Mouse (Mus musculus) macrophage (primary cell): ENCODE measurements around the gene Klhl29. TPM values are rescaled to one million over a fixed set of nuclear protein-coding genes. Genes with fewer than 3 reads are reported as not detected.

ENCODE experiments used
- H3K27ac ChIP-seq: fragments of 350-480 bp; formaldehyde crosslinking; 2 replicates; pipeline ENCODE4 v1.9.0; 2021
- H3K36me3 ChIP-seq: fragments of 350-480 bp; formaldehyde crosslinking; 2 replicates; pipeline ENCODE4 v1.9.0; 2021; ENCODE audit errors: inconsistent target
- H3K4me3 ChIP-seq: fragments of 350-480 bp; formaldehyde crosslinking; 2 replicates; pipeline ENCODE4 v1.9.0; 2021; ENCODE audit errors: inconsistent target
- H3K79me2 ChIP-seq: fragments of 350-480 bp; formaldehyde crosslinking; 2 replicates; pipeline ENCODE4 v1.9.0; 2021; ENCODE audit errors: inconsistent target
- WGBS: methylation state at CpG from one replicate; pipeline ENCODE4 v1.1.7; 2026; ENCODE audit warnings: inconsistent platforms; ENCODE audit not compliant: missing documents; 5-methylcytosine and 5-hydroxymethylcytosine counted together
- polyA plus RNA-seq: library from polyadenylated mRNA; stranded (reverse); fragments of 250-400 nt; gene quantifications from 3 replicates; pipeline ENCODE4 v1.2.4, GENCODE M21; 2018; ENCODE audit warnings: inconsistent platforms

Klhl29 gene
- polyA plus RNA-seq, 1 experiment from 2014 or later = not detected

DNA sequence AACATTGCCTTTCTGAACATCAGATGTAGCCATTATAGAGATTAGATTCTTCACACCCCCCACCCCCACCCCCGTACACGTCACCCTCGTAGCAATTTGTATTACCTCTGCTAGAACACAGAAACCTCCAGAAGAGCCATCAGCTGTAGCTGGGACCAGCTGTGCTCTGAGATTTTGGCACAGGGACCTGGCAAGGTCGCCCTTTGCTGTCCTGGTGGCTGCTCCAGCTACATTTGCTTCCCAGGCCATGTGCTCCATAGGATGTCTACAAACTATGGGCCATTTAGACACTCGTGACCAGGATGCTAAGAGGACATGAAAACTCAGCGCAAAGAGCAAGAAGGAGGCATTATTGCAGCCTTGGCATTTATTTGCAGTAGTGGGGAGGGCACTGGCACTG is 39.2 kb downstream of the Klhl29 start:
- WGBS = 89% methylated on average over 6 of the region's 6 CpGs
- Histone ChIP-seq H3K36me3 (no peaks in the 10 kb centered on the region), H3K79me2 (no peaks in the 10 kb centered on the region), H3K4me3 (no peak overlapping the region), H3K27ac (no peak overlapping the region)

DNA sequence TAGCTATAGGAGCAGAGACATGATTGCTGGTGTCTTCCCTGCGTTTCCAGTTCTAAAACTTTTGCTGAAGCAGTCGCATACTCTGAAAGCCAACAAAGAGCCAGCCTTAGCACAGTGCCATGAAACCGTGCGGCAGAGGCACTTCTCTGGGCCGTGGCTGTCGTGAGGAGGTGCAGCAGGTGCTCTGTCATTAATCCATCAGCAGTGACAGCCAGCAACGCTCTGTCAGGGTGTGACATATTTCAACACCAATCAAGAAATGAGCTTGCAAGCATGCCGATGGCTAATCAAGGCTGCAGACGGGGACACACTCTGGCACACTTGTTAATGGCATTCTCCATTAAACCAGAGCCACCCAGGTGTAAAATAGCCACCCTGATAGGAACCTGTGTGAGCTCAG is 40.5 kb downstream of the Klhl29 start:
- Histone ChIP-seq H3K4me3 (no peak overlapping the region), H3K27ac (no peak overlapping the region)
- WGBS = 73% methylated on average over 9 of the region's 9 CpGs

DNA sequence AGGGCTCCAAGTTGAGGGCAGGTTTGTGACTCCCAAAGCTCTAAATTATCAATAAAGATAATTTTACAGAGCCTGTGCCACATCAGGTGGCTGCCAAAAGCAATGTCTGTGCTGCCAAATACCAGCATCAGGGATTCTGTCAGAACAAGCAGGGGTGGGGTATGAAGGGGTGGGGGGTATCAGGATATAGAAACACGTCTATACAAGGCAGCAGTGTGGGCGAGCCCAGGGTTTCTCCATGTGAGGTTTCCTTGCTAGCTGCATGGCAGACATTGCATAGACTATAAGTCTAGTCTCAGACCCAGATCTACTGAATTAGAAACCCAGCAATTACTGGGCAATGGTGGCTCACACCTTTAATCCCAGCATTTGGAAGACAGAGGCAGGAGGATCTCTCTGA is 41.3 kb downstream of the Klhl29 start:
- Histone ChIP-seq H3K4me3 (no peak overlapping the region), H3K27ac (no peak overlapping the region), H3K36me3 (no peaks in the 10 kb centered on the region), H3K79me2 (no peaks in the 10 kb centered on the region)
- 89% methylated on average over 2 of the region's 2 CpGs for WGBS

More for the DNA sequence above, 40.5 kb downstream of the Klhl29 start:
- H3K79me2 ChIP-seq = no peaks in the 10 kb centered on the region
- H3K36me3 ChIP-seq = no peaks in the 10 kb centered on the region

DNA sequence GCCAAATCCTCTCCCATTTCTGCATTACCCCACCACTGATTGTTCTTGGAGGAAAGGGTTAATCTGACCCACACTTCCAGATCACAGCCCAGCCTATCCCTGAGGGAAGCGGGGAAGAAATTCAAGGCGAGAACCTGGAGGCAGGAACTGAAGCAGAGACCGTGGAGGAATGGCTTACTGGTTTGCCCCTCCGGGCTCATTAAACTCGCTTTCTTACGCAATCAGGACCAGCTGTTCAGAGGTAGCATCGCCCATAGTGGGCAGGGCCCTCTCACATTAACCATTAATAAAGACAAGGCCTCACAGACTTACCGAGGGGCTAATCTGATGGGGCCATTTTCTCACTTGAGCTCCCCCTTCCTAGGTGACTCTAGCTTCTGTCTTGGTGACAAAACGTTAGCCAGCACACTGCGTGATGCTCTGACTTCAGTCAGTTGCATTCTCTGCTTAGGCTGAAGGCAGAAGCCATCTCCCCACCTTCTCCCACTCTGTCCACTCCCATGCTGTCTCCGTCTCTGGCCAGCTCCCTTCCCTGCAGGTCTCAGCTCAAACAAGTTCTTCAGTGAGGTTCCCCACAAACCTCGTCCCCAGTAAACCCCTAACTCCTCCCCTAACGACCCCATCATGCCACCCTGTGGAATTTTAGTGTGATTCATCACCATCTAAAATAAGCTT is 43.5 kb downstream of the Klhl29 start:
- no peaks in the 10 kb centered on the region for H3K36me3 ChIP-seq
- WGBS = 73% methylated on average over 13 of the region's 13 CpGs
- no peak overlapping the region for H3K4me3 ChIP-seq
- H3K79me2 ChIP-seq = no peaks in the 10 kb centered on the region
- H3K27ac ChIP-seq = no peak overlapping the region

DNA sequence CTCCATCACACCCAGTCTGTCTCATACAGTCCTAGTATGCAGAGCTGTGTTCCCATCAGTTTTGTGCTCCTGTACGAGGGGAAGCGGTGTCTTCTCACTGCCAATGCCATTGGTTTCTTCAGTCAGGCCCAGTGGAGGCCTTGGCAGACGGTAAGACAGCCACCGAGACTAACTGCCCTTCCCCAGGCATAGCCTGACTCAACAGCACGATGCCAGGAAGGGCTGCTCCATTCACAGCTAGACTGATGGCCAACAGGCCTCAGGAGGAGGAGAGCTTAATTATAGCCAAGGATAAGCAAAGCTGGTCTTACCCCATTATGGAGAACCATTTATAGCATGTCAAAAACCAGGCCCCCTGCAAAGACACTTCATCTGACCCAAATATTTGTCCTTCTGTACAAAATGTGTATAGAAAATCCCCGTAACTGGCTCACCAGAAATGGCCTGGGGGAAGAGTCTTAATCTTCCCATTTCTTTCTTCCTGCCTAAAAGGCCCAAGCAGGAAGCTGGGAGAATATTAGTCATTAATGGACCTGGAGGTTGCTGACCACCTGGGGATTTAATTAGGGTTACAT is 44.9 kb downstream of the Klhl29 start:
- Histone ChIP-seq H3K36me3 (no peaks in the 10 kb centered on the region), H3K27ac (no peak overlapping the region), H3K4me3 (no peak overlapping the region), H3K79me2 (no peaks in the 10 kb centered on the region)
- WGBS = 82% methylated on average over 6 of the region's 6 CpGs

DNA sequence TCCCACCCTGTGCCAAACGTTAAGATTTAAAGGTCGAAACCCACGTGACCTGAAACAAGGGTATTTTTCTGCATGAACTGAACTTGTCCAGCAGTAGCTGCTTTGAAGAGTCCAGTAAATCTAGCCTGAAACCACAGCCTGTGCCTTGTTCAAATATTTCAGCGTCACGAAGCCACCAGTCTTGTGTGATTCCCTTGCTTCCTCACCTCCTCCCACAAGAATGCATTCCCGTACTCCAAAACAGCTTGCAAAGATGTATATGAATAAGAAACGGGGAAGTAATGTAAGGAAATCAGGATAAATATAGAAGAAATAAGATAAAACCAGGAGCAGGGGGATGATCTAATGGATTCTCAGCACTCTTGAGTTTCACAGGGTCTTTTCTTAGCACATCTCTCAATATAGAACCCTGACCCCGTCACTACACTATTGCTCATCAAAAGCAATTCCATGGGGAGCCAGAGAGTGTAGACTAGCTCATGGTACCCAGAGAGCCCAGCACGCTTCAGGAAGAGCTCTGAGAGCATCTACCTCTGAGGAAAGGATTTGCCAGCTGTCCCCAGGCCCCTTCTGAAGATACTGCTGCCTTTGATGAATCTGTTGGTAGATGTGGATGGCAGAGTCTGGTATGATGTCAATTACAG is 52.9 kb downstream of the Klhl29 start:
- no peaks in the 10 kb centered on the region for H3K79me2 ChIP-seq
- H3K27ac ChIP-seq = no peak overlapping the region
- WGBS = 88% methylated on average over 9 of the region's 9 CpGs
- H3K4me3 ChIP-seq = no peak overlapping the region
- no peaks in the 10 kb centered on the region for H3K36me3 ChIP-seq

DNA sequence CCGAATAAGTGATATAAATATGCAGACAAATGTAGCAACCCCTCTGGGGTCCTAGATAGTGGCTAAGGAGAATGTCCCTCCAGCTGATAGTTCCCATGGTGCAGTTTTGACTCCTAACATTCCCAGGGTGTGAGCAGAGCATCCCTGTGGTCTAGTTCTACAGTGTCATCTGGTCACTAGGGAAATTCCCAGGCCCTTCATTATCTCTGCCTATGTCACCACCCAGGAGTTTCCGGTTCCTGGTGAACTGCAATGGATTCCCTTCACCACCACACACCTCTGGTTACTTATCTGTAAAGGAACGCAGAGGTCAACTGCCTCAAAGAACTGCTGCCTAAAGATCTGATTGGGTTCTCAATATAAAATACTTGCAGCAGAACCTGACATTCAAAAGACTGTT is 54.5 kb downstream of the Klhl29 start:
- Histone ChIP-seq H3K4me3 (no peak overlapping the region), H3K79me2 (no peaks in the 10 kb centered on the region), H3K27ac (no peak overlapping the region), H3K36me3 (no peaks in the 10 kb centered on the region)
- WGBS = 95% methylated on average over 3 of the region's 3 CpGs

DNA sequence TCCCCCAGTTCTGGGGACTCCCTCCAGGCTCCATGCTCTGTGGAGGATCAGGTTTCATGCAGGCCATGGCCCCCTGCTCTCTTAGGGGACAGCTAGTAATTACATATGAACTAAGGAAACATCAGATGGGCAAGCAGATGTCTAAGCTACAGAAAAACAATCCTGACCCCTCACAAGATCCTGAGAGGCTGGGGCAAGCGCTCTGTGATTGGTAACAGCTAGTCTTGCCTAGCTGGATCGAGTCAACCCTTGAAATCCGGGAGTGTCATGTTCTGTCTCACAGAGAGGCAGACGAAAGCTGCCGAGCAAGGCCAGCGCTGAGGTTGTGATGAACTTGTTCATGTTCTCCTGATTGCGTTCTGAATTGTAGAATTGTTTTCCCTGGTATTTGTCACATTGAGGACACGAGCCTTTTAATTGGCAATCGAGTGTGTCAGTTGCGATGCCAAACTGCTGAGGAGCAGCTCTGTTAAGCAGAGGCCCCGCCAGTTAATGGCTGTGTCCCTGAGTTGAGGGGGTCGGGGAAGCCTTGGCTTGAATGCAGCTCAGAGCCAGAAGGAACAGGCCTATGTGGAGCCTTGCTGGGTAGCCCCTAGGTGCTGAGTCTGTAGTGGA is 56.0 kb downstream of the Klhl29 start:
- 70% methylated on average over 12 of the region's 12 CpGs for WGBS
- no peaks in the 10 kb centered on the region for H3K36me3 ChIP-seq

DNA sequence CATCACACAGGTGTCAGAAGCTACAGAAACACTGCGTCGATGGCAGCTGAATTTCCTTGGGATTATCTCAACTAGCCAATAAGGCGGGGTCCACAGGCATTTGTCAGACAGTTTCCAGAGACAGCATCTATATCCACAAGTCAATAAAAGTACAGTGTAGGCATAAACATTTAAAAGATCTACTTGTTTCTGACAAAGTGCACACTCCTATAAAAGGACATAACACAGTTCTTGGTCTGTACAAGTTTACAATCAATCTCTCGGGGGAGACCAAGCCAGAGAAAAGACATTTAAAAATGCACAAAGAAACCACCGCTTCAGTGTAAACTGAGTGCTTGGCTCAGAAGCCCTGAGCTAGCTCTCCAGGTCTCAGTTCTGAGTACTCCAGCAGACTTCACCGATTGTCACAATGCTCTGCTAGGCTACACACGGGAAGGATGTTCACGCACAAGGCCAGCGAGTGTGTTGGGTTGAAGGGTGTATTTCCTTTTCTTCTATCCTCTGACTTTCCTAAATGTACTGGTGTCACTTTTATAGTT is 59.4 kb downstream of the Klhl29 start:
- Histone ChIP-seq H3K4me3 (no peak overlapping the region), H3K79me2 (no peaks in the 10 kb centered on the region), H3K36me3 (no peaks in the 10 kb centered on the region), H3K27ac (no peak overlapping the region)
- 93% methylated on average over 9 of the region's 9 CpGs for WGBS

More for the DNA sequence above, 56.0 kb downstream of the Klhl29 start:
- Histone ChIP-seq H3K79me2 (no peaks in the 10 kb centered on the region), H3K4me3 (no peak overlapping the region), H3K27ac (no peak overlapping the region)

DNA sequence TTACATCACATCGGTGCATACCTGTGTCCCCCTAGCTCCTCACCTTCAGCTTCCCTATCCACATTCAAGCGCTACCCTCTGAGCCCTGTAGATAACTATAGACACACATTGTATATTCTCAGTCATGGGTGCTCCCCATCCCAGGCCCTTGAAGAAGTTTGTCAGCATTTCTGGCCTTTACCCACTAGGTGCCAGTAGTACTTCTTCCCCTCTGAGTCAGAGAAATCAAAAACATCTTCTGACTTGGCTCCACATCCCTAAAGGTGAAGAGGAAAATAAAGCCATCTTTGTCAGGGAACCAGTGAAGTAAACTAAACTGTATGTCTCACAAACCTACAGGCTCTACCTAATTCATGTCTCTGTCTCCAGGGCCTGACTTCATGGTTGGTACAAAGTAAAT is 67.6 kb downstream of the Klhl29 start:
- WGBS = 72% methylated on average over 2 of the region's 2 CpGs

DNA sequence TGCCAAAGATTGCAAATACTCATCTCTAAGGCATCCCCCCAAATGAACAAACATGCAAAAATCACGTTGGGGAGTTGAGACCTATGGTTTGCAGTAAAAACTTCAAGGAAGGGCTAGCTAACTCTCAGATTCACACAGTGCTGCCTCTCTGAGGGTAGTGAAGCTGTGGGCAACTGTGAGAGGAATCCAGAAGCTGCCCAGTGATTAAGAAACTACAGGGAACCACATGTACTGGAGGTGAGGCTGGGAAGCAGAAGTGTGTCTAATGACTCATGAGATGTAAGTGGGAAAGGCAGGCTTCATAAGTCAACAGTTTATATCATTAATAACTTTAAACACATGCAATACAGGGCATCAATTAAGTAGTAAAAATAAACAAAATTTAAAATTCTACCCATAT is 70.0 kb downstream of the Klhl29 start:
- H3K79me2 ChIP-seq = no peaks in the 10 kb centered on the region
- WGBS = 53% methylated on average over 1 of the region's 1 CpGs
- H3K36me3 ChIP-seq = no peaks in the 10 kb centered on the region
- no peak overlapping the region for H3K4me3 ChIP-seq
- no peak overlapping the region for H3K27ac ChIP-seq

More for the DNA sequence above, 67.6 kb downstream of the Klhl29 start:
- Histone ChIP-seq H3K36me3 (no peaks in the 10 kb centered on the region), H3K79me2 (no peaks in the 10 kb centered on the region), H3K27ac (no peak overlapping the region), H3K4me3 (no peak overlapping the region)

DNA sequence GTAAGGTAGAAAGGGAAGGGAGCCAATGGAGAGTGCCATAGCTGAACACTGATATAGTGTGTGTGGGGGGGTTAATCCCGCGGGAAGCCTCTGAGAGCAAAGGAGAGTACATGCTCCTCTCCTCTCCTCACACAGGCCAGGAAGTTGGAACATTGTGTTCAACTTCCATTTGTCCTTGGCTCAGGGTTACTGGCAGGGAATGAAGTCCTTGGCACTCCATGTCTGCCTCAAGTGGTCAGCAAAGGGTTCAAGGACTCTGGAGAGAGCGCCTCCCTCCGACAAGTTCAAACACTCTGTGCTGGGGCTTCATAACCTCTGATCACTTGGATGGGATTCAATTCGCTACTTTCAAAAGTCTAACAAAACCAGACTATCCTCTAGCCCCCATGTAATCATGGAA is 71.6 kb downstream of the Klhl29 start:
- H3K27ac ChIP-seq = no peak overlapping the region
- no peaks in the 10 kb centered on the region for H3K36me3 ChIP-seq
- no peak overlapping the region for H3K4me3 ChIP-seq
- H3K79me2 ChIP-seq = no peaks in the 10 kb centered on the region
- WGBS = 76% methylated on average over 5 of the region's 5 CpGs

DNA sequence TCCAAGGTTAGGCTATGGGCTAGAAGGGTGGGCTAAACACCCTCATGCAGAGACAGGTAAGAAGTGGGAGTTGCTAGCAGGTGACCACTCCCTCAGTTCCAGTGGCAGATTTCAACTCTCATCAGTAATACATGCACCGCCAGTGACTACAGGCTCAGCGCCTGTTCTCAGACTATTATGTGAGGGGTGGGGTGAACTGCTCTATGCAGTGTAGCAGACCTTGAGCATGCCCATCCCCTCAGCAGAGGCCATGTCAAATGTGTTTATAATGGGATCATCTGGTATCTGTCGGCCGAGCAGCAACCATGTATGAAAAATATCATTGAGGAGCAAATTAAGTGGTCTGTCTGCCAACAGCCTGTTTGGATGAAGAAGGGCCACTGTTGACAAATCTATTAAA is 72.4 kb downstream of the Klhl29 start:
- Histone ChIP-seq H3K27ac (no peak overlapping the region), H3K4me3 (no peak overlapping the region), H3K79me2 (no peaks in the 10 kb centered on the region), H3K36me3 (no peaks in the 10 kb centered on the region)
- 100% methylated on average over 4 of the region's 4 CpGs for WGBS

DNA sequence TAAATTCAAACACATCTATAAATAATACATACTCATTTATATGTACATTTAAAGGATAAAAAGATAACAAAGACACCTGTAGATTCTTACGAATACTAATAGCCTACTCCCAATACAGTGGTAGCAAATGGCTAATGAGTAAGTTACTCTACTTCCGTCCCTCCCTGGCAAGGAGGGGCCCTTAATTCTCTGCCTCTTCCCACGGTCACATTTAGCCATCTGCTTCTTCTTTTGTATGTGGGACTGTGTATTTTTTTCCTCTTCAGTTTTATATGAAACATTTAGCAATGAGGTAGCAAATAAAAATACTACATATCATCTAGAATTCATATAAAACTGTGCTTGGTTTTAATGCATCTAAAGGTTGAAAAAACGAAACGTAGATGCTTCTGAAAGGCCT is 73.6 kb downstream of the Klhl29 start:
- Histone ChIP-seq H3K4me3 (no peak overlapping the region), H3K27ac (no peak overlapping the region), H3K79me2 (no peaks in the 10 kb centered on the region), H3K36me3 (no peaks in the 10 kb centered on the region)
- 71% methylated on average over 5 of the region's 5 CpGs for WGBS

DNA sequence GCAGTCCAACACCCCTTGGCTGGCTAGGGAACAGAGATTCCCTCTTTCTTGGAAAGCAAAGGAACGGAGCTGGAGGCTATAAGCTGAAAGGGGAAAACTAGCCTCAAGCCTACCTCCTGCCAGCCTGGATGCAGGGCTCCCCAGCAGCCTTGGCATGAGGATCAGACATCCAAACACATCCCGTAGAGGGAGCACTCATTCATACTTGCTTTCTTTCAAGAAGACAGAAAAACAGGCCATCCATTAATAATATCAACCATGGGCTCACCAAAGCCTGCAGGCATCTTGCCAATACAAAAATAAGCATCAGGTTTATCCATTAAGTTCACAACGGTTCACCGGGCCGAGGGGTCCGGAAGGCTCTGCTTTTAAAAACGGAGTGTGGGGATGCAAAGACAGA is 79.1 kb downstream of the Klhl29 start:
- Histone ChIP-seq H3K4me3 (no peak overlapping the region), H3K27ac (no peak overlapping the region), H3K36me3 (no peaks in the 10 kb centered on the region), H3K79me2 (no peaks in the 10 kb centered on the region)
- 85% methylated on average over 7 of the region's 7 CpGs for WGBS
